Mouse (Mus musculus): ENCODE results near the gene Defb25. TPM values are rescaled to one million over a fixed set of nuclear protein-coding genes. Genes with fewer than 3 reads are reported as not detected.
A peak's percentile ranks its signal among the peaks of the same experiment; 100 is the strongest.
"Not testable (repeated sequence)": the region's sequence is repeated elsewhere in the genome, so short reads cannot be mapped to it uniquely, and the experiment has no call there.

Defb25 gene
- polyA plus RNA-seq (2014; fragmentation: Nextera tagmentation; extraction: Ambion mirVana): not detected in 2 replicates

- H3K36me3 ChIP-seq (ENCODE audit: control insufficient read depth, insufficient read depth, low read length): no peaks in the 10 kb centered on the region
- peaks cover 11% of the 10 kb centered on the region; the same call in 1 of the 2 replicates for H3K27me3 ChIP-seq (ENCODE audit: control insufficient read depth, insufficient read depth, low read length)
- H3K4me1 ChIP-seq (ENCODE audit: control insufficient read depth, insufficient read depth, low read length): peaks cover 7% of the 10 kb centered on the region; the same call in 1 of the 2 replicates
- no peak within 1 kb of the TSS for H3K4me3 ChIP-seq (ENCODE audit: low read depth, low read length)
- no peak for ATAC-seq (ENCODE audit: low read depth)
- H3K9me3 ChIP-seq (ENCODE audit: control insufficient read depth, low read length): no peaks in the 10 kb centered on the region
- no peak within 1 kb of the TSS for H3K27ac ChIP-seq (ENCODE audit: low read depth, low read length)
- no peak within 1 kb of the TSS for H3K9ac ChIP-seq (replicated peaks; ENCODE audit: low read depth, low read length)
- WGBS: 84% methylated on average over 7 of the region's 7 CpGs
- H3K4me2 ChIP-seq (ENCODE audit: low read depth, low read length): no peak within 1 kb of the TSS
Measured at GRCm38 (mm10) chr2:152622953-152623352, at the start of gene Defb25. Gene Defb25, minus strand, starts transcription at chr2:152623053.

- 74% methylated on average over 12 of the region's 12 CpGs for WGBS
- no peak overlapping the region for H3K27ac ChIP-seq (ENCODE audit: low read depth, low read length)
- peaks cover 28% of the 10 kb centered on the region for H3K36me3 ChIP-seq (ENCODE audit: control insufficient read depth, insufficient read depth, low read length)
Measured at GRCm38 (mm10) chr2:152672166-152672565, 49.3 kb upstream of the Defb25 start.

GRCm38 (mm10) chr2:152671642-152671999, 48.8 kb upstream of the Defb25 start:
- peaks cover 28% of the 10 kb centered on the region for H3K4me1 ChIP-seq (ENCODE audit: control insufficient read depth, insufficient read depth, low read length)
- peak; percentile 42 for ATAC-seq (ENCODE audit: low read depth)
- H3K27me3 ChIP-seq (ENCODE audit: control insufficient read depth, insufficient read depth, low read length): no peaks in the 10 kb centered on the region
- H3K27ac ChIP-seq (ENCODE audit: low read depth, low read length): peak overlapping the region; percentile 48
- 30% methylated on average over 5 of the region's 5 CpGs for WGBS
- peak overlapping the region; percentile 94 for H3K4me3 ChIP-seq (ENCODE audit: low read depth, low read length)
- H3K9me3 ChIP-seq (ENCODE audit: control insufficient read depth, low read length): no peaks in the 10 kb centered on the region
- peak overlapping the region; percentile 97 for H3K4me2 ChIP-seq (ENCODE audit: low read depth, low read length)
- H3K36me3 ChIP-seq (ENCODE audit: control insufficient read depth, insufficient read depth, low read length): peaks cover 25% of the 10 kb centered on the region
- peak overlapping the region; percentile 97 for H3K9ac ChIP-seq (replicated peaks; ENCODE audit: low read depth, low read length)

More at GRCm38 (mm10) chr2:152672166-152672565, 49.3 kb upstream of the Defb25 start:
- no peaks in the 10 kb centered on the region for H3K27me3 ChIP-seq (ENCODE audit: control insufficient read depth, insufficient read depth, low read length)
- H3K9me3 ChIP-seq (ENCODE audit: control insufficient read depth, low read length): no peaks in the 10 kb centered on the region
- H3K9ac ChIP-seq (replicated peaks; ENCODE audit: low read depth, low read length): peak overlapping the region; percentile 97
- H3K4me1 ChIP-seq (ENCODE audit: control insufficient read depth, insufficient read depth, low read length): peaks cover 28% of the 10 kb centered on the region
- ATAC-seq (ENCODE audit: low read depth): no peak
- H3K4me2 ChIP-seq (ENCODE audit: low read depth, low read length): peak overlapping the region; percentile 97
- peak overlapping the region; percentile 94; the same call in 1 of the 2 replicates for H3K4me3 ChIP-seq (ENCODE audit: low read depth, low read length)

- no peaks in the 10 kb centered on the region for H3K9me3 ChIP-seq (ENCODE audit: control insufficient read depth, low read length)
- H3K27ac ChIP-seq (ENCODE audit: low read depth, low read length): peak overlapping the region; percentile 97
- H3K4me1 ChIP-seq (ENCODE audit: control insufficient read depth, insufficient read depth, low read length): peaks cover 28% of the 10 kb centered on the region
- peak overlapping the region; percentile 97 for H3K9ac ChIP-seq (replicated peaks; ENCODE audit: low read depth, low read length)
- peaks cover 24% of the 10 kb centered on the region for H3K36me3 ChIP-seq (ENCODE audit: control insufficient read depth, insufficient read depth, low read length)
- peak overlapping the region; percentile 94 for H3K4me3 ChIP-seq (ENCODE audit: low read depth, low read length)
- H3K4me2 ChIP-seq (ENCODE audit: low read depth, low read length): peak overlapping the region; percentile 97
- 61% methylated on average over 9 of the region's 9 CpGs for whole genome bisulfite sequencing
- no peaks in the 10 kb centered on the region for H3K27me3 ChIP-seq (ENCODE audit: control insufficient read depth, insufficient read depth, low read length)
- ATAC-seq (ENCODE audit: low read depth): no peak
Measured at GRCm38 (mm10) chr2:152670983-152671641, 48.3 kb upstream of the Defb25 start.

GRCm38 (mm10) chr2:152669639-152670484, 47.0 kb upstream of the Defb25 start:
- peaks cover 15% of the 10 kb centered on the region for H3K36me3 ChIP-seq (ENCODE audit: control insufficient read depth, insufficient read depth, low read length)
- H3K4me3 ChIP-seq (ENCODE audit: low read depth, low read length): peak overlapping the region; percentile 94
- H3K4me2 ChIP-seq (ENCODE audit: low read depth, low read length): peak overlapping the region; percentile 97
- peak overlapping the region; percentile 97 for H3K27ac ChIP-seq (ENCODE audit: low read depth, low read length)
- H3K4me1 ChIP-seq (ENCODE audit: control insufficient read depth, insufficient read depth, low read length): peaks cover 28% of the 10 kb centered on the region
- peak overlapping the region; percentile 97 for H3K9ac ChIP-seq (replicated peaks; ENCODE audit: low read depth, low read length)
- no peaks in the 10 kb centered on the region for H3K9me3 ChIP-seq (ENCODE audit: control insufficient read depth, low read length)
- peak; percentile 79 for ATAC-seq (ENCODE audit: low read depth)
- H3K27me3 ChIP-seq (ENCODE audit: control insufficient read depth, insufficient read depth, low read length): no peaks in the 10 kb centered on the region
- under 1% methylated on average over 44 of the region's 46 CpGs for WGBS

GRCm38 (mm10) chr2:152669256-152669638, 46.4 kb upstream of the Defb25 start, which contains the start of gene H13:
Gene H13, plus strand, starts transcription at chr2:152669461.
- peak within 1 kb of the TSS; percentile 97 for H3K4me2 ChIP-seq (ENCODE audit: low read depth, low read length)
- H3K9me3 ChIP-seq (ENCODE audit: control insufficient read depth, low read length): no peaks in the 10 kb centered on the region
- H3K27ac ChIP-seq (ENCODE audit: low read depth, low read length): peak within 1 kb of the TSS; percentile 97
- WGBS: under 1% methylated on average over 33 of the region's 35 CpGs
- no peaks in the 10 kb centered on the region for H3K27me3 ChIP-seq (ENCODE audit: control insufficient read depth, insufficient read depth, low read length)
- peaks cover 28% of the 10 kb centered on the region for H3K4me1 ChIP-seq (ENCODE audit: control insufficient read depth, insufficient read depth, low read length)
- peak within 1 kb of the TSS; percentile 97 for H3K9ac ChIP-seq (replicated peaks; ENCODE audit: low read depth, low read length)
- H3K4me3 ChIP-seq (ENCODE audit: low read depth, low read length): peak within 1 kb of the TSS; percentile 94
- ATAC-seq (ENCODE audit: low read depth): peak; percentile 88
- H3K36me3 ChIP-seq (ENCODE audit: control insufficient read depth, insufficient read depth, low read length): peaks cover 13% of the 10 kb centered on the region; the same call in 1 of the 2 replicates

- ATAC-seq (ENCODE audit: low read depth); H3K9me3 ChIP-seq (ENCODE audit: control insufficient read depth, low read length); H3K36me3 ChIP-seq (ENCODE audit: control insufficient read depth, insufficient read depth, low read length); H3K27me3 ChIP-seq (ENCODE audit: control insufficient read depth, insufficient read depth, low read length); H3K9ac ChIP-seq (replicated peaks; ENCODE audit: low read depth, low read length); H3K4me1 ChIP-seq (ENCODE audit: control insufficient read depth, insufficient read depth, low read length); H3K27ac ChIP-seq (ENCODE audit: low read depth, low read length); H3K4me2 ChIP-seq (ENCODE audit: low read depth, low read length); H3K4me3 ChIP-seq (ENCODE audit: low read depth, low read length): not testable (repeated sequence)
- WGBS: 68% methylated on average over 3 of the region's 3 CpGs
Measured at GRCm38 (mm10) chr2:152666191-152666590, 43.3 kb upstream of the Defb25 start.

GRCm38 (mm10) chr2:152661163-152661562, 38.3 kb upstream of the Defb25 start:
- Histone ChIP-seq H3K4me1 (ENCODE audit: control insufficient read depth, insufficient read depth, low read length) (no peaks in the 10 kb centered on the region), H3K36me3 (ENCODE audit: control insufficient read depth, insufficient read depth, low read length) (no peaks in the 10 kb centered on the region), H3K27ac (ENCODE audit: low read depth, low read length) (no peak overlapping the region), H3K9me3 (ENCODE audit: control insufficient read depth, low read length) (no peaks in the 10 kb centered on the region), H3K9ac (replicated peaks; ENCODE audit: low read depth, low read length) (no peak overlapping the region), H3K4me3 (ENCODE audit: low read depth, low read length) (no peak overlapping the region), H3K27me3 (ENCODE audit: control insufficient read depth, insufficient read depth, low read length) (no peaks in the 10 kb centered on the region), H3K4me2 (ENCODE audit: low read depth, low read length) (no peak overlapping the region)
- ATAC-seq (ENCODE audit: low read depth): no peak
- WGBS: 86% methylated on average over 6 of the region's 6 CpGs

GRCm38 (mm10) chr2:152657398-152657797, 34.5 kb upstream of the Defb25 start:
- Histone ChIP-seq H3K36me3 (ENCODE audit: control insufficient read depth, insufficient read depth, low read length) (no peaks in the 10 kb centered on the region), H3K27me3 (ENCODE audit: control insufficient read depth, insufficient read depth, low read length) (no peaks in the 10 kb centered on the region), H3K4me2 (ENCODE audit: low read depth, low read length) (no peak overlapping the region), H3K4me3 (ENCODE audit: low read depth, low read length) (no peak overlapping the region), H3K9me3 (ENCODE audit: control insufficient read depth, low read length) (no peaks in the 10 kb centered on the region), H3K9ac (replicated peaks; ENCODE audit: low read depth, low read length) (no peak overlapping the region), H3K27ac (ENCODE audit: low read depth, low read length) (no peak overlapping the region), H3K4me1 (ENCODE audit: control insufficient read depth, insufficient read depth, low read length) (peaks cover 6% of the 10 kb centered on the region; the same call in 1 of the 2 replicates)
- WGBS: 59% methylated on average over 10 of the region's 10 CpGs
- ATAC-seq (ENCODE audit: low read depth): no peak

Data from neural tube, embryonic 14.5 days (tissue).